Mouse (Mus musculus): ENCODE measurements around the gene Cbx6.

Cbx6 gene

GRCm38 (mm10) chr15:79832064-79832900 lies 2.2 kb downstream of the Cbx6 start:
- in situ Hi-C loops (cut with MboI, MseI): loop anchor here in 1 of 2 experiments (10.0 kb wide), 1 partner anchor 937 kb away; the partner anchor contains the start of genes Gm49510 and Sh3bp1

GRCm38 (mm10) chr15:79830388-79830787 lies 4.1 kb downstream of the Cbx6 start:
- in situ Hi-C loops (cut with MboI, MseI): loop anchor here in 1 of 2 experiments (10.0 kb wide), 1 partner anchor 936 kb away; the partner anchor contains the start of genes Gm49510 and Sh3bp1

- in situ Hi-C loops (cut with MboI, MseI): loop anchor here in 1 of 2 experiments (5.0 kb wide), 1 partner anchor 83 kb away; no protein-coding TSS in a partner anchor
Measured at GRCm38 (mm10) chr15:79829431-79829830, 5.1 kb downstream of the Cbx6 start.

- in situ Hi-C loops (cut with MboI, MseI): loop anchor here in 1 of 2 experiments (5.0 kb wide), 1 partner anchor 84 kb away; no protein-coding TSS in a partner anchor
Measured at GRCm38 (mm10) chr15:79828366-79829035, 6.0 kb downstream of the Cbx6 start.

- in situ Hi-C loops (cut with MboI, MseI): loop anchor here in 1 of 2 experiments (5.0 kb wide), 1 partner anchor 85 kb away; no protein-coding TSS in a partner anchor
Measured at GRCm38 (mm10) chr15:79827778-79828210, 6.7 kb downstream of the Cbx6 start.

- in situ Hi-C loops (cut with MboI, MseI): loop anchor here in 1 of 2 experiments (5.0 kb wide), 1 partner anchor 85 kb away; no protein-coding TSS in a partner anchor
Measured at GRCm38 (mm10) chr15:79827061-79827777, 7.3 kb downstream of the Cbx6 start.

GRCm38 (mm10) chr15:79826221-79826935 lies 8.1 kb downstream of the Cbx6 start:
- in situ Hi-C loops (cut with MboI, MseI): loop anchor here in 1 of 2 experiments (5.0 kb wide), 1 partner anchor 86 kb away; no protein-coding TSS in a partner anchor

GRCm38 (mm10) chr15:79825146-79825825 lies 9.2 kb downstream of the Cbx6 start:
- in situ Hi-C loops (cut with MboI, MseI): loop anchor here in 1 of 2 experiments (5.0 kb wide), 1 partner anchor 87 kb away; no protein-coding TSS in a partner anchor

- in situ Hi-C loops (cut with MboI, MseI): no loop called here
Measured at GRCm38 (mm10) chr15:79823588-79824280, 10.8 kb downstream of the Cbx6 start.

GRCm38 (mm10) chr15:79822265-79823199 lies 12.0 kb downstream of the Cbx6 start:
- in situ Hi-C loops (cut with MboI, MseI): no loop called here

GRCm38 (mm10) chr15:79818325-79818724 lies 16.2 kb downstream of the Cbx6 start:
- in situ Hi-C loops (cut with MboI, MseI): loop anchor here (10.0 kb wide), 2 partner anchors 246 to 254 kb away; no protein-coding TSS in a partner anchor

GRCm38 (mm10) chr15:79813666-79814258 lies 20.7 kb downstream of the Cbx6 start:
- in situ Hi-C loops (cut with MboI, MseI): loop anchor here (10.0 kb wide), 2 partner anchors 249 to 251 kb away; no protein-coding TSS in a partner anchor

- in situ Hi-C loops (cut with MboI, MseI): loop anchor here (10.0 kb wide), 2 partner anchors 248 to 252 kb away; no protein-coding TSS in a partner anchor
Measured at GRCm38 (mm10) chr15:79812840-79813239, 21.6 kb downstream of the Cbx6 start.

- in situ Hi-C loops (cut with MboI, MseI): loop anchor here (10.0 kb wide), 2 partner anchors 246 to 254 kb away; no protein-coding TSS in a partner anchor
Measured at GRCm38 (mm10) chr15:79810997-79811396, 23.5 kb downstream of the Cbx6 start.

- in situ Hi-C loops (cut with MboI, MseI): loop anchor here (10.0 kb wide), 2 partner anchors 245 to 255 kb away; no protein-coding TSS in a partner anchor
Measured at GRCm38 (mm10) chr15:79810061-79810460, 24.4 kb downstream of the Cbx6 start.

- in situ Hi-C loops (cut with MboI, MseI): no loop called here
Measured at GRCm38 (mm10) chr15:79808658-79809057, 25.8 kb downstream of the Cbx6 start.

GRCm38 (mm10) chr15:79808114-79808513 lies 26.4 kb downstream of the Cbx6 start:
- in situ Hi-C loops (cut with MboI, MseI): no loop called here
